Mouse (Mus musculus) MEL (cell line): ENCODE measurements around the gene Chrna9. TPM values are rescaled to one million over a fixed set of nuclear protein-coding genes. Genes with fewer than 3 reads are reported as not detected.

Experiments
- DNase-seq: peaks from one replicate; pipeline ENCODE4 v3.0.0; 2011; ENCODE audit warnings: low read depth, low spot score
- H3K27ac ChIP-seq: 2 replicates; pipeline ENCODE4 v1.5.1; 2012; ENCODE audit warnings: low read depth, mild to moderate bottlenecking, control low read depth, low read length, moderate library complexity; ENCODE audit not compliant: control insufficient read depth
- H3K27me3 ChIP-seq, 2 experiments: fragments of 150-350 bp in 1 of 2; sonication (generic) in 1 of 2; 2 replicates each; pipeline ENCODE4 v1.6.1; 2012; ENCODE audit warnings: low read length in 2 of 2, mild to moderate bottlenecking in 2 of 2, improper control_type of control experiment in 1 of 2, moderate library complexity in 1 of 2; ENCODE audit not compliant: insufficient read depth in 2 of 2, control insufficient read depth in 1 of 2
- H3K36me3 ChIP-seq, 2 experiments: 2 replicates each; pipeline ENCODE4 v1.6.1; 2012 to 2014; ENCODE audit warnings: low read length in 2 of 2, improper control_type of control experiment in 1 of 2, inconsistent platforms in 1 of 2, mild to moderate bottlenecking in 1 of 2; ENCODE audit not compliant: insufficient read depth in 2 of 2, control insufficient read depth in 1 of 2
- H3K4me1 ChIP-seq, 2 experiments: fragments of 150-350 bp in 1 of 2; sonication (generic) in 1 of 2; 2 replicates each; pipeline ENCODE4 v1.6.1; 2012; ENCODE audit warnings: low read length in 2 of 2, improper control_type of control experiment in 1 of 2, mild to moderate bottlenecking in 1 of 2; ENCODE audit not compliant: insufficient read depth in 2 of 2, control insufficient read depth in 1 of 2
- H3K4me3 ChIP-seq, 2 experiments: fragments of 150-350 bp in 1 of 2; sonication (generic) in 1 of 2; 2 replicates each; pipeline ENCODE4 v1.5.1; 2012; ENCODE audit warnings: low read depth in 2 of 2, low read length in 2 of 2, mild to moderate bottlenecking in 2 of 2, moderate library complexity in 2 of 2, control low read depth in 1 of 2, improper control_type of control experiment in 1 of 2; ENCODE audit not compliant: control insufficient read depth in 1 of 2, insufficient read depth in 1 of 2
- H3K79me2 ChIP-seq: 2 replicates; pipeline ENCODE4 v1.6.1; 2012; ENCODE audit warnings: mild to moderate bottlenecking, low read length, moderate library complexity; ENCODE audit not compliant: control insufficient read depth, poor library complexity, insufficient read depth
- H3K9ac ChIP-seq: 2 replicates; pipeline ENCODE4 v1.6.1; 2012; ENCODE audit warnings: low read depth, mild to moderate bottlenecking, control low read depth, low read length, moderate library complexity; ENCODE audit not compliant: control insufficient read depth, poor library complexity, severe bottlenecking
- H3K9me3 ChIP-seq: fragments of 150-350 bp; sonication (generic); replicated peaks from 2 replicates; pipeline ENCODE4 v1.6.1; 2012; ENCODE audit warnings: mild to moderate bottlenecking, low read length, improper control_type of control experiment, moderate library complexity; ENCODE audit not compliant: insufficient read depth
- BHLHE40 ChIP-seq: IDR thresholded peaks from 2 replicates; pipeline ENCODE4 v1.6.1; 2012; ENCODE audit warnings: low read depth, mild to moderate bottlenecking, inconsistent platforms, low read length, improper control_type of control experiment, borderline replicate concordance
- CHD1 ChIP-seq: IDR thresholded peaks from 2 replicates; pipeline ENCODE4 v1.6.1; 2012; ENCODE audit warnings: low read depth, mild to moderate bottlenecking, inconsistent platforms, low read length, improper control_type of control experiment
- CHD2 ChIP-seq: IDR thresholded peaks from 2 replicates; pipeline ENCODE4 v1.6.1; 2011; ENCODE audit warnings: low read length, improper control_type of control experiment
- CTCF ChIP-seq, 3 experiments: IDR thresholded peaks in 2 of 3; conservative IDR thresholded peaks in 1 of 3; 2 replicates each; pipeline ENCODE4 v1.5.1; 2011 to 2012; ENCODE audit warnings: low read length in 3 of 3, low read depth in 2 of 3, mild to moderate bottlenecking in 2 of 3, improper control_type of control experiment in 1 of 3, inconsistent platforms in 1 of 3, mixed read lengths in 1 of 3, moderate library complexity in 1 of 3; ENCODE audit not compliant: control insufficient read depth in 1 of 3, insufficient read depth in 1 of 3, poor library complexity in 1 of 3, severe bottlenecking in 1 of 3
- E2F4 ChIP-seq: IDR thresholded peaks from 2 replicates; pipeline ENCODE4 v1.6.1; 2011; ENCODE audit warnings: low read depth, low read length, improper control_type of control experiment, borderline replicate concordance
- ELF1 ChIP-seq: IDR thresholded peaks from 2 replicates; pipeline ENCODE4 v1.6.1; 2014; ENCODE audit warnings: low read depth, mild to moderate bottlenecking, inconsistent platforms, low read length, improper control_type of control experiment, moderate library complexity
- EP300 ChIP-seq, 2 experiments: IDR thresholded peaks; 2 replicates each; pipeline ENCODE4 v1.6.1; 2011; ENCODE audit warnings: improper control_type of control experiment in 2 of 2, low read length in 2 of 2, low read depth in 1 of 2, mild to moderate bottlenecking in 1 of 2
- ETS1 ChIP-seq: IDR thresholded peaks from 2 replicates; pipeline ENCODE4 v1.6.1; 2012; ENCODE audit warnings: low read depth, mild to moderate bottlenecking, inconsistent platforms, low read length, improper control_type of control experiment, moderate library complexity
- GABPA ChIP-seq: IDR thresholded peaks from 2 replicates; pipeline ENCODE4 v1.6.1; 2012; ENCODE audit warnings: low read depth, mild to moderate bottlenecking, inconsistent platforms, low read length, improper control_type of control experiment, moderate library complexity
- HCFC1 ChIP-seq: IDR thresholded peaks from 2 replicates; pipeline ENCODE4 v1.6.1; 2012; ENCODE audit warnings: low read depth, mild to moderate bottlenecking, inconsistent platforms, low read length, improper control_type of control experiment, moderate library complexity
- JUND ChIP-seq: IDR thresholded peaks from 2 replicates; pipeline ENCODE4 v1.6.1; 2011; ENCODE audit warnings: low read depth, mild to moderate bottlenecking, improper control_type of control experiment, low read length
- KAT2A ChIP-seq: conservative IDR thresholded peaks from 2 replicates; pipeline ENCODE4 v1.6.1; 2012; ENCODE audit warnings: low read depth, low read length, improper control_type of control experiment, inconsistent platforms
- MAFK ChIP-seq: IDR thresholded peaks from 2 replicates; pipeline ENCODE4 v1.6.1; 2011; ENCODE audit warnings: low read depth, mild to moderate bottlenecking, low read length, improper control_type of control experiment, borderline replicate concordance
- MAX ChIP-seq: IDR thresholded peaks from 2 replicates; pipeline ENCODE4 v1.6.1; 2011; ENCODE audit warnings: low read length, improper control_type of control experiment
- MEF2A ChIP-seq: IDR thresholded peaks from 2 replicates; pipeline ENCODE4 v1.6.1; 2014; ENCODE audit warnings: low read depth, mild to moderate bottlenecking, inconsistent platforms, low read length, improper control_type of control experiment; ENCODE audit not compliant: poor library complexity, insufficient replicate concordance, severe bottlenecking; ENCODE audit errors: extremely low read depth
- MXI1 ChIP-seq: IDR thresholded peaks from 2 replicates; pipeline ENCODE4 v1.6.1; 2011; ENCODE audit warnings: mild to moderate bottlenecking, low read depth, low read length, improper control_type of control experiment
- MYC ChIP-seq: IDR thresholded peaks from 2 replicates; pipeline ENCODE4 v1.6.1; 2011; ENCODE audit warnings: low read depth, mild to moderate bottlenecking, low read length, improper control_type of control experiment, moderate library complexity
- NELFE ChIP-seq: IDR thresholded peaks from 2 replicates; pipeline ENCODE4 v1.6.1; 2011; ENCODE audit warnings: low read depth, low read length, improper control_type of control experiment
- NRF1 ChIP-seq: IDR thresholded peaks from 2 replicates; pipeline ENCODE4 v1.6.1; 2014; ENCODE audit warnings: low read depth, mild to moderate bottlenecking, inconsistent platforms, low read length, improper control_type of control experiment, moderate library complexity; ENCODE audit not compliant: poor library complexity, insufficient read depth, severe bottlenecking
- POLR2A ChIP-seq, 2 experiments: IDR thresholded peaks; 2 replicates each; pipeline ENCODE4 v1.6.1; 2011 to 2012; ENCODE audit warnings: low read length in 2 of 2, mild to moderate bottlenecking in 2 of 2, control low read depth in 1 of 2, improper control_type of control experiment in 1 of 2, low read depth in 1 of 2, moderate library complexity in 1 of 2; ENCODE audit not compliant: control insufficient read depth in 1 of 2, insufficient read depth in 1 of 2, poor library complexity in 1 of 2
- POLR2AphosphoS5 ChIP-seq: IDR thresholded peaks from 2 replicates; pipeline ENCODE4 v1.6.1; 2012; ENCODE audit warnings: low read depth, borderline replicate concordance, mild to moderate bottlenecking, inconsistent platforms, low read length, moderate library complexity, mixed read lengths
- RAD21 ChIP-seq: IDR thresholded peaks from 2 replicates; pipeline ENCODE4 v1.6.1; 2011; ENCODE audit warnings: mild to moderate bottlenecking, low read depth, low read length, improper control_type of control experiment
- RCOR1 ChIP-seq: IDR thresholded peaks from 2 replicates; pipeline ENCODE4 v1.6.1; 2012; ENCODE audit warnings: low read depth, mild to moderate bottlenecking, inconsistent platforms, low read length, improper control_type of control experiment
- SIN3A ChIP-seq: IDR thresholded peaks from 2 replicates; pipeline ENCODE4 v1.6.1; 2012; ENCODE audit warnings: low read length, improper control_type of control experiment, inconsistent platforms
- SMC3 ChIP-seq: IDR thresholded peaks from 2 replicates; pipeline ENCODE4 v1.6.1; 2011; ENCODE audit warnings: low read depth, low read length, improper control_type of control experiment
- TAL1 ChIP-seq: IDR thresholded peaks from 2 replicates; pipeline ENCODE4 v1.6.1; 2012; ENCODE audit warnings: mild to moderate bottlenecking, inconsistent platforms, low read length, moderate library complexity, mixed read lengths
- TBP ChIP-seq: IDR thresholded peaks from 2 replicates; pipeline ENCODE4 v1.8.0; 2011; ENCODE audit warnings: low read depth, low read length, improper control_type of control experiment
- TCF12 ChIP-seq: IDR thresholded peaks from 2 replicates; pipeline ENCODE4 v1.6.1; 2014; ENCODE audit warnings: low read depth, mild to moderate bottlenecking, inconsistent platforms, low read length, improper control_type of control experiment, moderate library complexity
- UBTF ChIP-seq: IDR thresholded peaks from 2 replicates; pipeline ENCODE4 v1.6.1; 2012; ENCODE audit warnings: low read depth, mild to moderate bottlenecking, inconsistent platforms, low read length, improper control_type of control experiment, moderate library complexity, borderline replicate concordance; ENCODE audit not compliant: insufficient read depth
- USF1 ChIP-seq: IDR thresholded peaks from 2 replicates; pipeline ENCODE4 v1.6.1; 2014; ENCODE audit warnings: low read depth, mild to moderate bottlenecking, inconsistent platforms, low read length, improper control_type of control experiment, moderate library complexity
- USF2 ChIP-seq, 2 experiments: IDR thresholded peaks; 2 replicates each; pipeline ENCODE4 v1.6.1; 2011 to 2012; ENCODE audit warnings: improper control_type of control experiment in 2 of 2, low read length in 2 of 2, borderline replicate concordance in 1 of 2, inconsistent platforms in 1 of 2, low read depth in 1 of 2, mild to moderate bottlenecking in 1 of 2; ENCODE audit not compliant: insufficient read depth in 1 of 2
- ZKSCAN1 ChIP-seq: IDR thresholded peaks from 2 replicates; pipeline ENCODE4 v1.6.1; 2012; ENCODE audit warnings: low read depth, mild to moderate bottlenecking, inconsistent platforms, low read length, improper control_type of control experiment, moderate library complexity
- ZMIZ1 ChIP-seq: IDR thresholded peaks from 2 replicates; pipeline ENCODE4 v1.6.1; 2012; ENCODE audit warnings: low read depth, mild to moderate bottlenecking, inconsistent platforms, low read length, improper control_type of control experiment, moderate library complexity
- polyA plus RNA-seq, 2 experiments: library from polyadenylated mRNA; stranded (reverse) in 1 of 2; unstranded in 1 of 2; fragments of >175 nt in 1 of 2; fragments of >200 nt in 1 of 2; gene quantifications; 2 replicates each; pipeline versions ENCODE4 v1.2.1 to v1.2.4; 2012; ENCODE audit warnings: low replicate concordance in 2 of 2, low read depth in 1 of 2; ENCODE audit not compliant: insufficient read length in 2 of 2, insufficient read depth in 1 of 2, missing spikeins in 1 of 2
- total RNA-seq: library from RNA; depleted of rRNA; stranded (reverse); fragments of 300-350 nt; gene quantifications from 2 replicates; pipeline ENCODE4 v1.2.3, GENCODE M21; 2012

Gene Chrna9
- total and polyA plus RNA-seq, 3 experiments = not detected

DNA sequence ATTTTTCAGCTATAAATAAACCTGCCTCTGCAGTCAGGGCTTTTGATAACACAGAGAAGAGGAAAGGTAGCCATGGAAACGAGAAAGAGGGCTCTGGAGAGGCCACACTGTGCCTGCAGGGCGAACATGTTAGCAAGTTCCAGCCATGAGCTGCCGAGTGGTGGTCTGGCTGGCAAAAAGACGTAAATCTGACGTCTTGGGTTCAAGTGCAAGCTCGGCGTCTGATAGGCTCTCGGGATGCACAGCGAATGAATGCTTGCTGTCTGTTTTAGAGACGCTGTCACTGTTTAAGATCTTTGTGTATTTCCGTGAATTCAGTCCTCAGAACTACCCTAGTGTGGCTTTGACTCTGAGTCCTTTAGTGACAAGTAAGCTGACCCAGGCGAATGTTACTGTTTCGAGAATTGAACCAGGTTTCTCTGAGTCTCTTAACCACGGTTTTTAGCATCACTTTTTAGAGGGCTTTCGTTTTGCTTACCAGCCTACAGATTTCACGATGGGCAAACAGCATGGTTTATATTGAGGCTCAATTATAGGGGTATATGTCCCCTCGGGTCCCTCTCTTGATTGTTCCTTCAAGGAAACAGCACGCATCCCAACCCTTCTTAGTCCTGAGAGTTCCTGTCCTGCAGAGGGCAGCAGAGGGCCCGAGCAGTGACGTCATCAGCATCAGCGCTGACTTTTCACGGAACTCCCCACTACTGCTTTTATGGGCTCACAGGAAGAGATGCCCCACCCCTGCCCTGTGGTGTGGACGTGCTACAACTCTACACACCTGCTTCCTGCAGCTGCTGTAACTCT lies 20.8 kb downstream of the Chrna9 start:
- peak; percentile 96 for DNase-seq
- Histone ChIP-seq H3K27me3 (no peaks in the 10 kb centered on the region), H3K36me3 (peaks cover 0 to 12% of the 10 kb centered on the region in 2 experiments; a peak in 2 of 4 replicates), H3K4me1 (peaks cover 0 to 20% of the 10 kb centered on the region in 2 experiments; a peak in 3 of 4 replicates), H3K4me3 (peak overlapping the region; percentile 39 to 69), H3K9ac (peak overlapping the region; percentile 83), H3K27ac (peak overlapping the region; percentile 95), H3K9me3 (no peaks in the 10 kb centered on the region), H3K79me2 (no peaks in the 10 kb centered on the region; the same call in 1 of the 2 replicates)
- TF ChIP-seq CTCF (IDR thresholded peaks at IDR 0.05 in 2 of 3, conservative IDR thresholded peaks at IDR 0.05 in 1 of 3; ENCODE audit: control insufficient read depth in 1 of 3, insufficient read depth in 1 of 3, low read depth in 2 of 3, low read length in 3 of 3, poor library complexity in 1 of 3, severe bottlenecking in 1 of 3) (peak; percentile 77 to 90 (median 88)), ELF1 (peak; percentile 74), HCFC1 (no peak; the same call in none of the 2 replicates), MYC (0 out of 2 replicates have a peak, but pooled peaks have one; percentile 80), RAD21 (no peak; the same call in 1 of the 2 replicates), RCOR1 (0 out of 2 replicates have a peak, but pooled peaks have one; percentile 37), CHD1 (0 out of 2 replicates have a peak, but pooled peaks have one; percentile 80), GABPA (0 out of 2 replicates have a peak, but pooled peaks have one; percentile 19), CHD2 (no peak), POLR2A (IDR thresholded peaks at IDR 0.05; ENCODE audit: control insufficient read depth in 1 of 2, insufficient read depth in 1 of 2, low read depth in 1 of 2, low read length in 2 of 2, poor library complexity in 1 of 2) (peak; percentile 43 to 91; a peak in 3 of 4 replicates), EP300 (IDR thresholded peaks at IDR 0.05; ENCODE audit: low read depth in 1 of 2, low read length in 2 of 2) (peak; percentile 29 to 35; a peak in 1 of 4 replicates), SIN3A (peak; percentile 81), MAFK (0 out of 2 replicates have a peak, but pooled peaks have one; percentile 50), SMC3 (no peak; the same call in none of the 2 replicates), POLR2AphosphoS5 (no peak; the same call in 1 of the 2 replicates), ETS1 (peak; percentile 91), KAT2A (peak; percentile 38; the same call in 1 of the 2 replicates), E2F4 (0 out of 2 replicates have a peak, but pooled peaks have one; percentile 58), MEF2A (peak; percentile 53; the same call in 1 of the 2 replicates), MAX (peak; percentile 15), USF1 (no peak), TCF12 (peak; percentile 41), NELFE (peak; percentile 84), NRF1 (no peak), UBTF (no peak), JUND (peak; percentile 71), TAL1 (no peak), TBP (peak; percentile 97), ZKSCAN1 (no peak), USF2 (IDR thresholded peaks at IDR 0.05; ENCODE audit: borderline replicate concordance in 1 of 2, insufficient read depth in 1 of 2, low read depth in 1 of 2, low read length in 2 of 2) (no peak), MXI1 (peak; percentile 81), BHLHE40 (0 out of 2 replicates have a peak, but pooled peaks have one; percentile 24), ZMIZ1 (peak; percentile 99)
